13 mouse cellular contexts compared by ENCODE assay signal in genomic region chr7:75555940-75556339, GRCm38 (mm10).
DNase-seq lines count a peak whose midpoint lies in the region; ATAC-seq and TF ChIP-seq lines count a peak whose summit lies in the region.
"Had no signal": no experiment of that assay in that cellular context is flagged by ENCODE, and none has a peak within 500 bp of the region (broad histone marks: within the 10 kb centered on the region; RNA-seq: fewer than 3 reads in every experiment).

No protein-coding gene starts in this region.

- no peak overlapping the region for H3K9ac ChIP-seq in midbrain, postnatal 0 days (replicated peaks; ENCODE audit: low read length, poor library complexity, severe bottlenecking)
- H3K9ac ChIP-seq in midbrain, embryonic 11.5 days (ENCODE audit: low read length) = no peak overlapping the region
- H3K9ac ChIP-seq: limb, embryonic 15.5 days; stomach, embryonic 15.5 days had no signal

- H3K4me1 ChIP-seq in midbrain, postnatal 0 days (ENCODE audit: insufficient read depth, low read length) = no peaks in the 10 kb centered on the region
- no peaks in the 10 kb centered on the region for H3K4me1 ChIP-seq in midbrain, embryonic 11.5 days (ENCODE audit: control insufficient read depth, insufficient read depth, low read length)

- no peak for ATAC-seq in midbrain, postnatal 0 days (ENCODE audit: low FRiP score)
- ATAC-seq in midbrain, embryonic 11.5 days (ENCODE audit: low FRiP score) = no peak
- ATAC-seq: activated CD4-positive, CD25-positive, alpha-beta regulatory T cell, adult 4 months; midbrain, embryonic 16.5 days had no signal

- 63% methylated on average over 6 of the region's 6 CpGs for WGBS in midbrain, postnatal 0 days
- WGBS in midbrain, embryonic 11.5 days = 69% methylated on average over 6 of the region's 6 CpGs

- no peak overlapping the region for H3K27ac ChIP-seq in midbrain, postnatal 0 days (ENCODE audit: low read depth, low read length)
- H3K27ac ChIP-seq in midbrain, embryonic 11.5 days (ENCODE audit: low read depth, low read length) = no peak overlapping the region
- H3K27ac ChIP-seq: limb, embryonic 15.5 days; stomach, embryonic 15.5 days had no signal

- no peaks in the 10 kb centered on the region for H3K9me3 ChIP-seq in midbrain, postnatal 0 days (ENCODE audit: low read length)
- H3K9me3 ChIP-seq in midbrain, embryonic 11.5 days (ENCODE audit: control insufficient read depth, low read length) = no peaks in the 10 kb centered on the region
- H3K9me3 ChIP-seq: limb, embryonic 15.5 days; stomach, embryonic 15.5 days had no signal

- TF ChIP-seq CTCF in midbrain, postnatal 0 days (IDR thresholded peaks at IDR 0.05) = peak; percentile 62

- H3K4me2 ChIP-seq in midbrain, postnatal 0 days (ENCODE audit: low read depth, low read length, poor library complexity, severe bottlenecking) = no peak overlapping the region
- H3K4me2 ChIP-seq in midbrain, embryonic 11.5 days = no peak overlapping the region
- H3K4me2 ChIP-seq: limb, embryonic 15.5 days; stomach, embryonic 15.5 days had no signal

- DNase-seq in embryo, embryonic 11 days = peak; percentile 38
- no peak for DNase-seq in embryo, embryonic 9.5 days (ENCODE audit: extremely low spot score)
- DNase-seq in kidney, postnatal 14 days = peak; percentile 21
- DNase-seq in kidney, adult 18-20 months = no peak
- peak; percentile 23 for DNase-seq in midbrain, postnatal 0 days (ENCODE audit: low spot score)
- DNase-seq in midbrain, embryonic 11.5 days (ENCODE audit: low spot score, missing footprints) = no peak
- DNase-seq in spleen, adult 18-20 months = no peak
- DNase-seq in spleen, postnatal 14 days (ENCODE audit: low spot score in 2 of 2) = no peak
- DNase-seq: cerebellum, adult 11 months had no signal

- no peaks in the 10 kb centered on the region for H3K27me3 ChIP-seq in midbrain, postnatal 0 days (ENCODE audit: insufficient read depth, low read length)
- no peaks in the 10 kb centered on the region for H3K27me3 ChIP-seq in midbrain, embryonic 11.5 days (ENCODE audit: control insufficient read depth, insufficient read depth, low read length)
- H3K27me3 ChIP-seq: limb, embryonic 15.5 days; stomach, embryonic 15.5 days had no signal

- no peaks in the 10 kb centered on the region for H3K36me3 ChIP-seq in midbrain, postnatal 0 days (ENCODE audit: insufficient read depth, low read length)
- no peaks in the 10 kb centered on the region for H3K36me3 ChIP-seq in midbrain, embryonic 11.5 days (ENCODE audit: control insufficient read depth, insufficient read depth, low read length)
- H3K36me3 ChIP-seq: limb, embryonic 15.5 days; stomach, embryonic 15.5 days had no signal

- no peak overlapping the region for H3K4me3 ChIP-seq in midbrain, postnatal 0 days (ENCODE audit: low read depth, low read length)
- no peak overlapping the region for H3K4me3 ChIP-seq in midbrain, embryonic 11.5 days (ENCODE audit: low read depth, low read length)
- H3K4me3 ChIP-seq: limb, embryonic 15.5 days; stomach, embryonic 15.5 days had no signal

Comparison
In these comparisons a context has a peak if more than half of its experiments do, and no peak if none do; other contexts are left out.
1. DNase-seq: peak in embryo, embryonic 11 days (single experiment), kidney, postnatal 14 days (single experiment) and midbrain, postnatal 0 days (single experiment); none in embryo, embryonic 9.5 days (single experiment), kidney, adult 18-20 months (single experiment), midbrain, embryonic 11.5 days (single experiment), spleen, adult 18-20 months (0 of 2) and spleen, postnatal 14 days (0 of 2).